Mouse (Mus musculus) liver, adult (tissue): ENCODE results near the gene Aff4.
A peak's percentile ranks its signal among the peaks of the same experiment; 100 is the strongest.

Source experiments
- GATA4 ChIP-seq: IDR thresholded peaks from 2 replicates; pipeline ENCODE4 v1.6.1; 2014; ENCODE audit warnings: mild to moderate bottlenecking, low read length; ENCODE audit not compliant: insufficient replicate concordance

Aff4 gene

GRCm38 (mm10) chr11:53418048-53418447, 67.4 kb downstream of the Aff4 start:
- TF ChIP-seq GATA4 = no peak

GRCm38 (mm10) chr11:53423036-53423435, 72.4 kb downstream of the Aff4 start, which contains the start of gene Leap2:
Gene Leap2, minus strand, starts transcription at chr11:53423170.
- peak; percentile 99 for TF ChIP-seq GATA4

GRCm38 (mm10) chr11:53424826-53425225, 74.2 kb downstream of the Aff4 start:
- no peak for TF ChIP-seq GATA4

GRCm38 (mm10) chr11:53425251-53425650, 74.6 kb downstream of the Aff4 start:
- TF ChIP-seq GATA4 = no peak

GRCm38 (mm10) chr11:53425711-53426255, 75.2 kb downstream of the Aff4 start:
- TF ChIP-seq GATA4 = no peak

- no peak for TF ChIP-seq GATA4
These were observed 77.5 kb downstream of the Aff4 start for GRCm38 (mm10) chr11:53427993-53428715.

- no peak for TF ChIP-seq GATA4
These were observed 78.1 kb downstream of the Aff4 start for GRCm38 (mm10) chr11:53428716-53429057.

- TF ChIP-seq GATA4 = no peak
These were observed 78.5 kb downstream of the Aff4 start for GRCm38 (mm10) chr11:53429182-53429581.

GRCm38 (mm10) chr11:53430300-53430669, 79.7 kb downstream of the Aff4 start:
- peak; percentile 79; the same call in 1 of the 2 replicates for TF ChIP-seq GATA4

GRCm38 (mm10) chr11:53430670-53431346, 80.2 kb downstream of the Aff4 start, which contains the start of the genes Uqcrq and Gdf9:
Gene Uqcrq, minus strand, starts transcription at chr11:53430831.
Gene Gdf9, plus strand, starts transcription at chr11:53431023.
- TF ChIP-seq GATA4 = no peak; the same call in 1 of the 2 replicates

- TF ChIP-seq GATA4 = peak; percentile 88
These were observed 80.9 kb downstream of the Aff4 start for GRCm38 (mm10) chr11:53431347-53432056.

- TF ChIP-seq GATA4 = no peak
These were observed 82.4 kb downstream of the Aff4 start for GRCm38 (mm10) chr11:53433057-53433456.

- no peak for TF ChIP-seq GATA4
These were observed 84.9 kb downstream of the Aff4 start for GRCm38 (mm10) chr11:53435504-53435903.

GRCm38 (mm10) chr11:53436338-53436737, 85.7 kb downstream of the Aff4 start:
- no peak for TF ChIP-seq GATA4

- peak; percentile 75; the same call in 1 of the 2 replicates for TF ChIP-seq GATA4
These were observed 91.3 kb downstream of the Aff4 start for GRCm38 (mm10) chr11:53441921-53442320.
